Mouse (Mus musculus) megakaryocyte progenitor cell, adult 5-6 weeks (primary cell): ENCODE measurements at regions not wholly inside any gene's neighbourhood (a gene's known extent, or its start where the extent isn't known, plus 50 kb on each side); places are given as distances from the start of the nearest gene placed in this dataset.

Experiments
- ATAC-seq: replicated peaks from 2 replicates; pipeline ENCODE4 v1.8.0; 2016; ENCODE audit warnings: mild to moderate bottlenecking, moderate TSS enrichment, inconsistent platforms; ENCODE audit not compliant: poor library complexity

- no peak for ATAC-seq
Observed at GRCm38 (mm10) chr3:51003506-51004170, 220.6 kb upstream of the Noct start.

DNA sequence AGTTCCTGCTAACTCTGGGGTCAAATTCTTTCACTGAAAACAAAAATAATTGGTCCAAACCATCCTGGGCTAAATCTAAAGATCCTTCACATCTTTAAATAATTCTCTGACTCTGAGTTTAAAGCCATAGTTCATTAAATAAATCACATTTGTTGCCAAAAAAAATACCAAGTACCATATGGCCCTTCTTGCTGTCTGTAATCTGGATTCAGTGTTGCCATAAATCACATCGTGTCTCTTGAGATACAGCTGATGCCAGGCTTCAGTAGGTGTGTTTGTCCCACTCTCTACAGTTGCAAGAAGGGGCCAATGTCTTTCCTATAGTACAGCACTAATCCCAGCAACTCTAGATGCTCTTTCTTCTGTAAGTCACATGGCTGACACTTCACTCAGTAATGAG lies 220.0 kb upstream of the Noct start:
- ATAC-seq = no peak

DNA sequence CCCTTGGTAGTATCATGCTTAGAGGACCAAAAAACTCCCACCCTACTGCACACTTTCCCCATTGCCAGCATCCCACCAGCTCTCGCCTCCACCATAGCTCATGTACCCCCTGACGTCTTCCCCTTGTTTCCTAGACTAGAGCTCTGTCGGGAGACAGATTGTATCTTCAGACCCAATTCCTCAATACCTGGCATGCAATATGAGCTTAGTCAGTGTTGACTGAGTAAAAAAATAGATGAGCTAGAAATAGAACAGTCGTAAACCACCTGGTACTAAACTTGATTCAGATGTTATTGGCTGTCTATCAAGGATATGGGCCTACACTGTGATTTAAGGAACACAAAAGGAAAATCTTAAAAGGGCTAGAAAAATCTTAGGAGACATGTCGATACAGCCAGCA lies 215.1 kb upstream of the Noct start:
- ATAC-seq = no peak

GRCm38 (mm10) chr3:51019650-51020346 lies 204.4 kb upstream of the Noct start:
- no peak for ATAC-seq

DNA sequence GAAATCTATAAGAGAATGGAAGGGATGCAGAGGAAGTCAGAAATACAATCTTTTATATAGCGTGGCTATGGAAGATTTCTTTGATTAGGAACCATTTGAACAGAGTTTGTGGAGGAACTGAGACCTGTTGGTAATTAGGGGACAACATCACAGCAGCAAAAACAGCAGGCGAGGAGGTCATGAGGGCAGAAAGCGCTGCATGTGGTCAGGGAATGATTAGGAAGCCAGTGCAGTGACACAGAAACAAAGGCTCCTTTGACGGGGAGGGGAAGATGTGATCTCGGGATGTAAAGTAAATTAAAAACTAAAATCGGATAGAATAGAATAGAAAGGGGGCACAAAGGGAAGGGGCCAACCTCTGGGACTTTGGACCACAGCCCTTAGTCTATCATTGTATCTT lies 199.6 kb upstream of the Noct start:
- ATAC-seq = no peak

- no peak for ATAC-seq
Observed at GRCm38 (mm10) chr3:51031821-51032220, 192.4 kb upstream of the Noct start.

- no peak for ATAC-seq
Observed at GRCm38 (mm10) chr3:51033292-51033691, 191.0 kb upstream of the Noct start.

- ATAC-seq = no peak
Observed at GRCm38 (mm10) chr3:51036700-51037306, 187.4 kb upstream of the Noct start.

GRCm38 (mm10) chr3:51042223-51042846 lies 181.9 kb upstream of the Noct start:
- ATAC-seq = no peak

DNA sequence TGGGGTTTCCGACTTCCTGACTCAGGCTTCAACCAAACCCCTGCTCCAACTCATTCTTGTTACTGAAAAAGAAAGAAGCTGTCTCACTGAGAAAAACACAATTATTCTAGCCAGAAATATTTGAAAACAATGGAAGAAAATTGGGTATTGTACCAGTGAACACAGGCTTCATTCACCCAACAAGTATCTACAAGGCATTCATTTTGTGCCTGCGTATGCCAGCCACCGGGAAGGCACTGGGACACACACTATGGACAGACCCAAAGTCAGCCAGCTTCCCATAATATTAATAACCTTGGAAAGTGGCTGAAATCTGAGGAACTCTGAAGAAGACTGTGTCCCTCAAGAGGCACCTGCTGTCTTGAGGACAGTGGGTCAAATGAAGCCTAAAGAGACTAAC lies 175.5 kb upstream of the Noct start:
- ATAC-seq = no peak

DNA sequence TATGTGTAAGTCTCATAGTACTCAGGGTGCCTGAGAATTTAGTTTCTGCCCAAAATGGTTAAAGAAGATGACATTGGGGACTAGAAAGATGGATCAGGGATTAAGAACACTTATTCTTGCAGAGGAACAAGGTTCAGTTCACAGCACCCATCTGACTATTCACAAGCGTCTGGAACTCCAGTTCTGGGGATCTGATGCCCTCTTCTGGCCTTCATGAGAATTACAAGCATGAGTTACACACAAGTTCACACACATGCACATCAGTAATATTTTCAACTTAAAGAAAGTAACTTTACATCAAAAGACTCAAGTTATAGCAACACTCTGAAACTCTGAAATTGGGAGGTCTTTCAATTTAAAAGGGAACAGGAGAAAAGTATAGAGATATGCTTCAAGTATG lies 174.1 kb upstream of the Noct start:
- no peak for ATAC-seq

GRCm38 (mm10) chr3:51055004-51055403 lies 169.2 kb upstream of the Noct start:
- no peak for ATAC-seq

DNA sequence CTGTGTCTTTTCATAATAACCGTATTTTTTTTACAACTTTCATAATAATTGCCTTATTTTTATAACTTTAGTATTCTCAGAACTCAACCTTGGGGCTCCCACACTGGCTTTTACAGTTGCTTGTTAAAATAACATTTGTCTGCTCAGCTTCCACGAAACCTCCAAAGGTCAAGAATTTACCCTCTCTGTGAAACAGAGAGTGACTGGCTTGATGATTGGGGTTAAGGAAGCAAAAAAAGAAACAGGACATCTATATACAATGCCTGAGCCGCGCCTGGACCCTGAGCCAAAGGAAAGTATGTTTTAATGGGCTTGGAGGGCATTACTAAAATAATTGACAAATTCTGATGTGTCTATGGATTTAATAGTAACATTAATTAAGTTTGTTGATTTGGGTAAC lies 160.0 kb upstream of the Noct start:
- no peak for ATAC-seq

DNA sequence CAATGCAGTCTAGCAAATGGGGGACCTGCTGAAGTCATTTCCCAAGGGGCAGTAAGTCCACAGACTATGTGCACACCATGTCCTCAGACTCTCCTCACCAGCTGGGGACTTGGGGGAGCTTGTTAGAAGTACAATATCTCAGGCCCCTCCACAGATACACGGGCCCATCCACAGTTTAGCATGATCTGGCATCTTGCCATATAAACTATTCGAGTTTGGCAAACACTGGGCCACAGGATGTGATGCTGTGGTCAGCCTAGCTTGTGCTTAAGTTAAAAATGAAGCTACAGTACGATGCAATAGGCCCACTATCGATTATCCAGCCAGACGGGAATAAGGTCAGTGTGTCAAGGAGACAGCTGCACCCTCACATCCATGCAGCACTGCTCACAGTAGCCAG lies 157.9 kb upstream of the Noct start:
- ATAC-seq = no peak

DNA sequence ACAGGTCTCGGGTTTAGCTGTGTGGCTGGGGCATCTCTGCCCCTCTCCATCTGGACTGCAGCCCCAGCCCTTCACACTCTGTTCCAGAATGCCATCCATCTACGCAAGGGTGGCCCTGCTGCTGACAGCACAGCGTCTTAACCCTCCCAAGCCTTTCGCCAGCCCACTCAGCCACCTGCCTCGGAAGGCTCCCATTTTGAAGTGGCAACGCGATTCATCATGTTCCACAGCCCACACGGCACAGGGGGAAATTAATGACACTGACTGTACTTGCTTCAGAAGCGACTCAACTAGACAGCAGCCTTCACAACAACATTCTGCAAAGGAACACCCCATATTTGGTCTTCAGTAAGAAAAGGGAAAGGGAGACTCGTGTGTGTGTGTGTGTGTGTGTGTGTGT lies 151.8 kb upstream of the Noct start:
- ATAC-seq = no peak

- ATAC-seq = peak; percentile 91
Observed at GRCm38 (mm10) chr3:51073003-51073679, 151.1 kb upstream of the Noct start.

GRCm38 (mm10) chr3:51073743-51074319 lies 150.4 kb upstream of the Noct start:
- ATAC-seq = no peak

DNA sequence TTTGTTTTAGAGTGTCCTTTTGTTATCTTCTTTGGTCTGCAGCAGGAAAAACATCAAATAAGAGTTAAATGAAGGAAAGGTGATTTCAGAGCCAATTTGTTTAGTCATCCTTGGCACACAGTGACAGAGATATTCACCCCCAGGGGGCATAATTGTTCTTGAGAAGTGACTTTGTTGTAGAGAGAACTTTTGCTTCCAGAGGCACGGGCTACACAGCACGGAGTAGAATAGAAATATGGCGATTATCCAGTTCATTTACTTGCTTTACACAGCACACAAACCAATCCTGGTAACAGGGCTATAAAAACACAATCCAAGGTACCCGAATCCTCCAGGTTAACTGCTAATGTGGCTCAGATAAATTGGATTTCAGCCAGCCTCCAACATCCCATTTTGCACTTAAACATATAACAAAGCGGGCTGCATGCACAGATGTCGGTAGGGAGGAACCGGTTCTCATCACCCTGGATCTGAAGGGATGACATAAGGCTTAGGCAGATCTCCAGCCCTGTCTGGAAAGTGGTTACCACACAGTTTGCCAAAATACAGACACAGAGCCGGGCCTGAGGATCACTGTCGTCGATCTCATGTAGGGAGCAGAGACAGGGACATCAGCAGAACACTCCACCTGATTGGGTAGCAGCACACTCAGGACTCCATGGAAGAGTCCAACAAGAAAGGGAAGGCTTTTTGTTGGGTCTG lies 148.9 kb upstream of the Noct start:
- ATAC-seq = no peak

DNA sequence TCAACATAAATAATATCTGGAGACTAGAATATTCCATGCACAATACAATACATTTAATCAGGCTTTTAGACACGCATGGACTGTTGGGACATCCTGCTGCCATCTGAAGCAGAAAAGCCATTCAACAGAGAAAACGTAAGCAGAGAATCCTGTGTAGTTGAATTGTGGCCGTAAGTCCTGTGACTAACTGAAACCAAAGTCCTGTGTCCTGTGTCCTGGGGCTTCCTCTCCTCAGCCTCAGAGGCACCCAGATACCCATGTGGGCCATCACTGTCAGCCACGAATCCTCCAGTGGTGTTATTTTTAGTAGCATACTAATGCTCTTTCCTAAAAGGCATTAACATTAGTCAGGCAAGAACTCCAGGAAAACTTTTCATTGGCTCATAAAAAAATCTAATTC lies 145.8 kb upstream of the Noct start:
- no peak for ATAC-seq

GRCm38 (mm10) chr3:51080415-51080814 lies 143.8 kb upstream of the Noct start:
- ATAC-seq = no peak
